Mouse (Mus musculus) bone marrow macrophage, adult 2 months (primary cell): Measurements from ENCODE around the gene Skp1a. TPM values are rescaled to one million over a fixed set of nuclear protein-coding genes. Genes with fewer than 3 reads are reported as not detected.
A peak's percentile ranks its signal among the peaks of the same experiment; 100 is the strongest.

Experiments used
- H3K27ac ChIP-seq: 2 replicates; pipeline ENCODE4 v1.5.1; 2012; ENCODE audit warnings: low read depth, low read length; ENCODE audit not compliant: insufficient read depth
- H3K4me1 ChIP-seq: 2 replicates; pipeline ENCODE4 v1.6.1; 2012; ENCODE audit warnings: low read length; ENCODE audit not compliant: control insufficient read depth, insufficient read depth
- H3K4me3 ChIP-seq: 2 replicates; pipeline ENCODE4 v1.5.1; 2012; ENCODE audit warnings: mild to moderate bottlenecking, low read length, moderate library complexity; ENCODE audit not compliant: insufficient read depth
- CTCF ChIP-seq: IDR thresholded peaks from 2 replicates; pipeline ENCODE4 v1.5.1; 2012; ENCODE audit warnings: low read depth, mild to moderate bottlenecking, low read length, moderate library complexity
- POLR2A ChIP-seq: IDR thresholded peaks from 2 replicates; pipeline ENCODE4 v1.6.1; 2012; ENCODE audit warnings: mild to moderate bottlenecking, low read depth, low read length, borderline replicate concordance
- polyA plus RNA-seq: library from polyadenylated mRNA; stranded (reverse); fragments of >200 nt; gene quantifications from 2 replicates; pipeline ENCODE4 v1.2.4, GENCODE M21; 2012; ENCODE audit not compliant: missing spikeins, insufficient read depth, insufficient read length

Gene Skp1a
- polyA plus RNA-seq, 1 experiment: 164 TPM

DNA sequence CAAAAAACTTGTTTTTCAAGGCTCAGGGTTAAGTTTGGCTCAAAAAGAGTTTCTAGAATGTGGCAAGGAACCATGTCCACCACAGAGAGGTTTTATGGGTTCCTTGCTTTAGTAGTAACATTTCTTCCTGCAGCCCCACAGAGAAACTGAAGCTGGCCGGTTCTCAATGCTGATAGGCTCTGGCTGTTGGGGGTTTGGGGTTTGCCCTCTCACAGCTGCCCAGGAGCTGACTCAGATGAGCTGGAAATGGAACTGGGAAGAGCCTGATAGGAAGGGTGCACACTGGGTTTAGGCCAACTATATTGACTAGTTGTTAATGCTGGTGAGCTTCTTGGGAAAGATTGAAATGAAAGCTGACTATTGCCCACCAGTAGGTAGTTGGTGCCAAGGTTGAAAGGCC, 20.9 kb downstream of the Skp1a start:
- Histone ChIP-seq H3K27ac (no peak overlapping the region), H3K4me3 (no peak overlapping the region), H3K4me1 (no peaks in the 10 kb centered on the region)
- TF ChIP-seq POLR2A: no peak
- no peak for TF ChIP-seq CTCF

GRCm38 (mm10) chr11:52253674-52254375, 22.0 kb downstream of the Skp1a start:
- TF ChIP-seq POLR2A: no peak
- TF ChIP-seq CTCF: peak; percentile 62
- H3K4me1 ChIP-seq: no peaks in the 10 kb centered on the region
- H3K4me3 ChIP-seq: no peak overlapping the region
- H3K27ac ChIP-seq: no peak overlapping the region

GRCm38 (mm10) chr11:52255077-52255476, 23.3 kb downstream of the Skp1a start:
- no peak for TF ChIP-seq POLR2A
- TF ChIP-seq CTCF: no peak
- no peak overlapping the region for H3K27ac ChIP-seq
- H3K4me1 ChIP-seq: no peaks in the 10 kb centered on the region
- no peak overlapping the region for H3K4me3 ChIP-seq

GRCm38 (mm10) chr11:52257376-52257775, 25.6 kb downstream of the Skp1a start:
- peaks cover 2% of the 10 kb centered on the region; the same call in 1 of the 2 replicates for H3K4me1 ChIP-seq
- no peak overlapping the region for H3K27ac ChIP-seq
- no peak overlapping the region for H3K4me3 ChIP-seq
- TF ChIP-seq POLR2A: no peak
- TF ChIP-seq CTCF: no peak

DNA sequence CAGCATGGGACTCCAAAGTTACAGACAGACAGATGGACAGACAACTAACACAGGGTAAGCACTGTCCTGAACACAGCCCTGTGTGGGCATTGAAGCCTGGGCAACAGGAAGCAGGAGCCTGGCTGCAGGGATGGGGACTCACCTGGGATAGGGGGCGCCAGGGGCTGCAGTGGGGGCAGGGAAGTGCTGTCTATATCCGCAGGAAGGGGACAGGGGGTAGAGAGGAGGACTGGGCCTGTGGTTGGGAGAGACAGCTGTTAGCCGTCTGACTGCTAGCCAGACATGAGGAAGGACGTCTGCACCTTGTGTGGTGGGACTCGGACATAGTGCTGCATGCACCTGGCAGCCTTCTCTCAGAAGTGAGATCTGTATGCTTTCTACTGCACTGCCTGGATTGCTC, 26.9 kb downstream of the Skp1a start:
- Histone ChIP-seq H3K4me1 (peaks cover 2% of the 10 kb centered on the region; the same call in 1 of the 2 replicates), H3K27ac (no peak overlapping the region), H3K4me3 (no peak overlapping the region)
- no peak for TF ChIP-seq CTCF
- no peak for TF ChIP-seq POLR2A

- Histone ChIP-seq H3K4me1 (peaks cover 2% of the 10 kb centered on the region; the same call in 1 of the 2 replicates), H3K27ac (no peak overlapping the region), H3K4me3 (no peak overlapping the region)
- TF ChIP-seq CTCF (no peak), POLR2A (no peak)
Observed at GRCm38 (mm10) chr11:52260878-52261277, 29.1 kb downstream of the Skp1a start.

- Histone ChIP-seq H3K4me3 (no peak overlapping the region), H3K27ac (no peak overlapping the region), H3K4me1 (peaks cover 2% of the 10 kb centered on the region; the same call in 1 of the 2 replicates)
- no peak for TF ChIP-seq POLR2A
- peak; percentile 30; the same call in 1 of the 2 replicates for TF ChIP-seq CTCF
Observed at GRCm38 (mm10) chr11:52261937-52262336, 30.1 kb downstream of the Skp1a start.

DNA sequence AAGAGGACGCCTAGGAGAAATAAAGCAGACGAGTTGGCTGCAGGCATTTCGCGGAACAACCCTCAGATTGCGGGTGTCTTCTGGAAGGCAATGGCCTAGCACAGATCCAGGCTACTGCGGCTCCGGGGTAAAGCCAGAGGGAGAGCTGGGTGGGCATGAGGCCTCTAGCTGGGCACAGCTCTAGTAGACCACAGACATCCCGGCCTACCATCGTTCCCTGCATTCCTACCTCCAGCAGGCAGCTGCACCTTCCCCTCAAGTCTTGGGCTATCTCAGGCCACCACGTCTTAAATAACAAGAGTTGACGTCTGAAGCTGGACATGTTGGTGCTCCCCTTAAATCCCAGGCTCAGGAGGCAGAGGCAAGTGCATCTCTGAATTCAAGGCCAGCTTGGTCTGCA, 30.5 kb downstream of the Skp1a start:
- Histone ChIP-seq H3K4me1 (peaks cover 2% of the 10 kb centered on the region; the same call in 1 of the 2 replicates), H3K4me3 (no peak overlapping the region), H3K27ac (no peak overlapping the region)
- TF ChIP-seq CTCF (no peak), POLR2A (no peak)

DNA sequence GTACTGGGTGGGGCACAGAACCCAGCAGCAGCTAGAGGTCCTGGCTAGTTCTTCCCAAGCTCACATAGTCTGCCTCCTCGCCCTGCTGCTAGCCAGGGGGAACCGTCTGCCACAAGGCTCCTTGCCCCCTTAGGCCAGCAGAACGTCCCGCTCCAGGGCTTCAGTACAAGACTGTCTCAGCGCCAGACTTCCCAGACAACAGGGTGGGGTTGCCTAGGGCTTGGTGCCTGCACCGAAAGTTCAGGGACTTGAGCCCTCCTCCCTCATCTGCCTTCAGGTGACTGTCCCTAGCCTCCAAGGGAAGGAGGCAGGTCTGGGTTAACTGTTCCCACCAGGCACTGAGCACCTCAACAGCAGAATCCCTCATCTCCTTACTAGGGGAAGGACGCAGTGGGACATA, 33.1 kb downstream of the Skp1a start:
- Histone ChIP-seq H3K27ac (no peak overlapping the region), H3K4me3 (no peak overlapping the region), H3K4me1 (peaks cover 2% of the 10 kb centered on the region; the same call in 1 of the 2 replicates)
- TF ChIP-seq CTCF: no peak
- TF ChIP-seq POLR2A: no peak

DNA sequence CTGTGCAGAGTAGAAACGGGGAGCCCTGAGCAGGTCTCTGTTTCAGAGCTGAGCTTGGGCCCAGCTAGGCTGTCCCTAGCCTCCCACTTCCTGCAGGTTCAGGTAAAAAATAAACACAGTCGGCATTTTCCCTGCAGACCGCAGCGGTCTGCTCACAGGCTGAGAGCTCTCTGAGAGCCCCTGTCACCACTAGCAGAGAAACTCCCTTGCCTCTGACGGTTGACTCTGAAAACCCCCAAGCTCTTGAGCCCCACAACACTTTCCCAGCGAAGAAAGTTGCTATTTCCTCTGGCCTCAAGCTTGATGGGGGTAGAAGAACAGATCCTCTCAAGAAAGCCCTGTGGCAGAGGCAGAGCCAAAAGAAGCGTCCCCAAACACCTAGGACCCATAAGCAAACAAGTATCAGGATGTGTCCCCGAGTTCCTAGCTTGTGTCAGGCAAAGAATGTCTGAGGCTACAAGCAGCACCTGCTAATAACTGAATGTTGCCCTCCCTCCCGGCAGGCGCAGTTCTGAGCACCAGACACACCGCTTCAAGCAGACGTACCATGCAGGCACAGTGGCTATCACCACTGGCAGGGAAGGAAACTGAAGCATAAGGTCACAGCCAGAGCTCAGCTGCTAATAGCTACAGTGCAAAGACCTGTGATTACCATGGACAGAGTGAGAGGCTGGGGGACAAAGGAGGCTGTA, 34.0 kb downstream of the Skp1a start:
- H3K4me3 ChIP-seq: no peak overlapping the region
- H3K4me1 ChIP-seq: peaks cover 2% of the 10 kb centered on the region; the same call in 1 of the 2 replicates
- TF ChIP-seq POLR2A (no peak), CTCF (no peak)
- H3K27ac ChIP-seq: no peak overlapping the region
